Mouse (Mus musculus) kidney, embryonic 15.5 days (tissue): ENCODE results near the gene Tamm41. TPM values are rescaled to one million over a fixed set of nuclear protein-coding genes. Genes with fewer than 3 reads are reported as not detected.

Source experiments
- ATAC-seq: fragments of 200-750 bp; cut with Nextera tagmentation; replicated peaks from 2 replicates; pipeline ENCODE4 v1.8.0; 2017; ENCODE audit warnings: moderate TSS enrichment; ENCODE audit not compliant: low FRiP score
- H3K27ac ChIP-seq: fragments of 300-500 bp; sonication (generic); 2 replicates; pipeline ENCODE4 v1.5.1; 2015; ENCODE audit warnings: mild to moderate bottlenecking, inconsistent platforms
- H3K27me3 ChIP-seq: fragments of 300-500 bp; sonication (generic); 2 replicates; pipeline ENCODE4 v1.6.1; 2015; ENCODE audit warnings: inconsistent platforms
- H3K36me3 ChIP-seq: fragments of 300-500 bp; sonication (generic); 2 replicates; pipeline ENCODE4 v1.6.1; 2015; ENCODE audit warnings: inconsistent platforms
- H3K4me1 ChIP-seq: fragments of 300-500 bp; sonication (generic); 2 replicates; pipeline ENCODE4 v1.6.1; 2015; ENCODE audit warnings: inconsistent platforms
- H3K4me2 ChIP-seq: fragments of 300-500 bp; sonication (generic); 2 replicates; pipeline ENCODE4 v1.6.1; 2015; ENCODE audit warnings: moderate library complexity, mild to moderate bottlenecking, inconsistent platforms
- H3K4me3 ChIP-seq: fragments of 300-500 bp; sonication (generic); replicated peaks from 2 replicates; pipeline ENCODE4 v1.5.1; 2015; ENCODE audit warnings: mild to moderate bottlenecking, inconsistent platforms
- H3K9ac ChIP-seq: fragments of 300-500 bp; sonication (generic); 2 replicates; pipeline ENCODE4 v1.6.1; 2015; ENCODE audit warnings: mild to moderate bottlenecking, inconsistent platforms
- H3K9me3 ChIP-seq: fragments of 300-500 bp; sonication (generic); replicated peaks from 2 replicates; pipeline ENCODE4 v1.6.1; 2016; ENCODE audit warnings: inconsistent platforms
- WGBS: fragments of 180-500 bp; shearing (Covaris S2); methylation state at CpG from one replicate; pipeline ENCODE4 v1.1.7; 2015; ENCODE audit warnings: mixed read lengths; 5-methylcytosine and 5-hydroxymethylcytosine counted together
- polyA plus RNA-seq: library from polyadenylated mRNA; unstranded; fragments of >200 nt; fragmentation: Nextera tagmentation; extraction: Ambion mirVana; gene quantifications from 2 replicates; pipeline ENCODE4 v1.2.1, GENCODE M21; 2015

Gene Tamm41
- polyA plus RNA-seq, 1 experiment from 2014 or later: 64.1 TPM

GRCm38 (mm10) chr6:114954496-114954895 lies 83.2 kb downstream of the Tamm41 start:
- ATAC-seq: no peak
- 81% methylated on average over 5 of the region's 5 CpGs for WGBS

More at GRCm38 (mm10) chr6:114954496-114954895, 83.2 kb downstream of the Tamm41 start:
- no peak overlapping the region for H3K27ac ChIP-seq
- no peak overlapping the region for H3K9ac ChIP-seq
- H3K9me3 ChIP-seq: no peaks in the 10 kb centered on the region
- no peak overlapping the region for H3K4me2 ChIP-seq
- H3K4me1 ChIP-seq: peaks cover 15% of the 10 kb centered on the region; the same call in 1 of the 2 replicates
- no peaks in the 10 kb centered on the region for H3K36me3 ChIP-seq
- H3K4me3 ChIP-seq: no peak overlapping the region
- H3K27me3 ChIP-seq: no peaks in the 10 kb centered on the region

Other genes with a start within 250 kb of the Tamm41 start
- 106 and 110 TPM in 2 replicates for gene Vgll4, start 67.9 kb downstream of the Tamm41 start, polyA plus RNA-seq
- 1.8 and 3.5 TPM in 2 replicates for gene Syn2, start 97.0 kb upstream of the Tamm41 start, polyA plus RNA-seq
- not detected in 2 replicates for gene Gm17482, start 189.5 kb upstream of the Tamm41 start, polyA plus RNA-seq
- 0.33 and 0.36 TPM in 2 replicates for gene Timp4, start 214.3 kb upstream of the Tamm41 start, polyA plus RNA-seq